Mouse (Mus musculus): ENCODE results near the gene Usp20.

The Usp20 gene

DNA sequence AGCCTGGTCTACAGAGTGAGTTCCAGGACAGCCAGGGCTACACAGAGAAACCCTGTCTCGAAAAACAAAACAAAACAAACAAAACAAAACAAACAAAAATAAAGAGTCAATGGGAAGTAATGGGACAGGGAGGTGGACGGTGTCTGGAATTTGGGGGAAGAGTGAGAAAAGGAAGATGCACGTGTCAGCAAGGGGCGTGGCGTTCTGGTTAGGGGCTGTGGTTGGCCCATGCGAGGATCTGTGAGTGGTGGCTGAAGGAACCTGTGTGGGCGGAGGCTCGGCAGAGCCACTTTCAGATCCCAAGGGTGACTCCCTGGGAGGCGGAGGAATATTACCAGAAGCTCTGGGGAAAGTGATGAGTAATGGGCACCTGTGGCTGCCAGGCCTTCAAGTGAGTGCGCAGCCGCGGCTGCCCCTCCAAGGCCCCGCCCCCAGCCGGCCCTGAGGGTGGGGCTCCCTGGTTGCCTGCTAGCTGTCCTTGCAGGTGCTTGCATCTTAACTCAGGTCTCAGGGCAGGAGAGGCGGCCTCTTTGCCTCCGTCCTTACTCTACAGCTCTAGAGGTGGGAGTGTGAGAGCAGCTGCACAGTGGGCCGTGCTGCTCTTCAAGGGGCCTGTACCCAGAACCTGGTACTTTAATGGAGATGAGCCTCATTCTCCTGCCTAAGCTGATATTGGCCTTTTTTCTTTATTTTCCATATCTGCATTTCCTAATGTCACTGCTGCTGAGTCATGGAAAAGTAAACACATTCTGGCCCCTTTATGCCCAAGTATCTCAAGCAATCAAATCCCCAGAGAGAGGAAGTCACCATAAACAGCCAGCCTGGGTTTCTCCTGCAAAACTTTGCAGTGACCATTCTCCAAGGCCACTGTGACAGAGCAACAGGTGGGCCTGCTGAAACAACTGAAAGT is 3.3 kb downstream of the Usp20 start:
- DNase-seq (ENCODE audit: low spot score): no peak

DNA sequence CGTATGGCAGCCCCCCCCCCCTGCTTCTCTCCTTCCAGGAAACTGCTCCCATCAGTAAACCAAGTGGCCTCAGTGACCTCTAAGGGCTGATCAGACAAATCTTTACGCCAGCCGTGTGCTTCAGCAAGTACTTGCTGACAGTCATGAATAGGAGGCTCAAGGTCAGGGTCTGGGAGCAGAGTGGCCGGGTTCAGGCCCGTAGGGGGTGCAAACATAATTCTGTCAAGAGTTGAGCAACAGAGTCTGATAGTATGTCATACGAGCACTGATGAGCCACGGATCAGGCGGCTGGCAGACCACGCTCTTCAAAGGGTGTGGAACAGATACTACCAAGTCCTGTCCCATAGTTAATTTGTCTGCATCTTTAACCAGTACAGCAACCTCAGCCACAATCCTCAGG is 8.1 kb downstream of the Usp20 start:
- no peak for DNase-seq (ENCODE audit: low spot score)

DNA sequence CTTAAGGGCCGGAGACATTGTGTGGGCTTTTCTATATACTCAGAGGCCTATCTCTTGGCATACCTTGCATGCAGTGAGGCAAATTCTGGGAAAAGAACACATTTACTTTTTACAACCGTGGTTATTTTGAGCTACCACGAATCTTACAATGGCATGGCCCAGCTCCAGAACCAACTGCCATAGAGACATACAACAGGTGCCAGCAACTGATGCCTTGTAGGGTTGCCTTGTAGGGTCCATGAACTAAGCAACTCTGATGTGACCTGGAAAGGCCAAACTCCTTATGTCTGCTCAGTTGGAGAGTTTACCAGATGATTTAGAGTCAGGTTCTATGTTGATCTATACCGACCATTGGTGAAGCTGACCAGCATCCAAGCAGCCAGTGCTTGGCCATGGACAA is 12.8 kb downstream of the Usp20 start:
- DNase-seq (ENCODE audit: low spot score): no peak

DNA sequence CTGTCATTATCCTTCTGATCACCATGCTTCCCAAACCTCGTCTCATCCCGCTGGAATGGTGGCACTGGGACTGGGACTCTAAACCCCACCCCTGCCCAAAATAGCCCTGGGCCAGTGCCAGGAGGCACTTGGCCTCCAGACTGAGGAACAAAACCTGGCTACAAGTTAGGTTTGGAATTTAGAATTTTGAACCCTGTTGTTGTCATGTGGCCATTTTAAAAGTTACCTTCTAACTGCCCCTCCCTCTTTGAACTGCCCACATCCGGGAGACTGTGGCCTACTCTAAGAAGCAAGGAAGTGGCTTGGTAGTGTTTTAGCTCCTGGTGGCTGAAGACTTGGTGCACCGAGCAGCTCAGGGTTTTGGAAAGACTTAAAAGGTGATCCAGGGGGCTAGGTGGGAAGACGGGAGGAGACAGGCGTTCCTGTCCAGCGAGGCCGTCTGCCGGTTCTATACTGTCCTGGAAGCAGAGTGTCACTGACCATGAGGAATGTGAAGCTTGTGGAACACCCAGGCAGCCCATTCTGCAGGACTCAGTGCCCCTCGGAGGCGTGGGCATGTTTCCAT is 13.4 kb downstream of the Usp20 start:
- DNase-seq (ENCODE audit: low spot score): no peak

DNA sequence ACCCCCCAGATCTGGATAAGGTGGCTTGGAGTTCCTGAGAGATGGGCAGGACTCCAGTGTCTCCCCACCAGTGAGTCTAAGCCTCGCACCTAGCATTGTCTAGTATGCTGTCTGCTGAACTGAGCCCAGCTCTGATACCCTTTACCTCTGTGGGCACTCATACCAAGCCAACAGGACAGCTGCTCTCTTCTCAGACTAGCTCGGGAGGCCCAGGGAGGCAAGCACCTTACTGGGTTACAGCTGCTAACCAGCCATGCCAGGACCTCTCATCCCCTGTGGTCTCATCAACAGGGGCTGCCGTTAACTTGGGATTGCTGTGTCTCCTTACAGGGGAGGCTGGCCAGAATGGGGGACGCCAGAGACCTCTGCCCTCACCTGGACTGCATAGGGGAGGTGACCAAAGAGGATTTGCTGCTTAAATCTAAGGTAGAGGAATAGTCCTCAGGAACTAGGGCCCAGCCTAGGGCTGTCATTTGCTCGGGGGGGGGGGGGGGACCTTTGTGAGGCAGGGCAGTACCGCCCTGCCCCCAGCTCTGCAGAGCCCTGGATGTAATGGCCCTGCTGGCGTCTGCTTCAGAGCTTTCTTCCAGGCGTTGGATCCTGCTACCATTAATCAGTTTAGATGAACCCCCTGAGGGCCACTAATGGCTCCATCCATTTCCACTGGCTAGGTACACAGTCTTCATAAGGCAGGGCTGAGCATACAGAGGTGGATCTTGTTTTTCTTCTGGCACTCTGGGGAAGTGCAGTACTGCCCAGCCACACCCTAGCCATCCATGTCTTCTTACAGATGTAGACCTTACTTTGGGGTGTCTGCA is 16.6 kb downstream of the Usp20 start:
- DNase-seq (ENCODE audit: low spot score): no peak

DNA sequence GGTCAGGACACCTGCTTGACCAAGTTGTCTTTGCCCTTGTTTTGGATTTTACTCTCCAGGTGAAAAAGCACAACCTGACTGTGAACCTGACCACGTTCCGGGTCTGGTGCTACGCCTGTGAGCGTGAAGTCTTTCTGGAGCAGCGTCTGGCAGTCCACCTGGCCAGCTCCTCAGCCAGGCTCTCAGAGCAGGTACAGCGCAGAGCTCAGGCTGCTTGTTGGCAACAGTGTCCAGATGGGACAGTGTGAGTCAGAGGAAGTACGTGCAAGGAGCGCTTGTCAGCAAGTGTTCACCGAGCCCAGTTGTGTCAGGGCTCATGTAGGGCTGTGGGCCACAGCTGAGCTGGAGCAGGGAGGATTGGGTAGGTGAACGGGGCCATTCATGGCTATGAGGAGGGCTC is 20.8 kb downstream of the Usp20 start:
- no peak for DNase-seq (ENCODE audit: low spot score)

DNA sequence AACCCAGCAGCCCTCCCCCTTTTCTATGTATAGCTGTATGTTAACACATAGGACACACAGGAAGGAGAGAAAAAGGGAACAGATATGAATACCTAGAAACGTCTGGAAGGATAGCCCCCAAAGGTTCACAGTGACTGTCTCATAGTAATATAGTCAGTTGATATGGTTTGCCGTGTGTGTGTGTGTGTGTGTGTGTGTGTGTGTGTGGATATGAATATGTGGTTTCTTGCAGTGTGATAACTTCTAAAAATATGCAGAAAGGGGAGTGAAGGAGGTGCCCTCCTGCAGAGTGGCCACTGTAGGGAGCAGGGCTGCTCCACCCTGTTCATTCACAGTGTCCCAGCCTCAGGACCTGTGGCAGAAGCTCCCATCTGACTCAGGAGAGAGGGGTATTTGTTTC is 23.4 kb downstream of the Usp20 start:
- DNase-seq (ENCODE audit: low spot score): no peak

DNA sequence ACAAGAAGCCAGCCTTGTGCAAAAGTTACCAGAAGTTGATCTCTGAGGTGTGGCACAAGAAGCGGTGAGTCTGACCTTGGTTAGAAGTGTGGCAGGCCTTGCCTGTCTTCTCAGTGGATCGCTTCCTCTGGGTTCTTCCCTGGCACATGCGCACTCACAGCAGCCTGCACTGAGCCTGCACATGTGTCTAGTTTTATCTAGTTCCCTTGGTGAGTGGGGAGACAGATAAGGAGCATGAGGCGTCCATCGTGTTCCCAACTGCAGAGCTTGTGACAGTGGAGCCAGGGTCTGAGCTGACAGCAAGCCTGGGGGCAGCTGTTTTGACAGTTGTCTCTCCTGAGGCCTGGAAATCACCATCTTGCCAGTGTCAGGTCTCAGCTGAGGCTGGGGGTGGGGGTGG is 24.4 kb downstream of the Usp20 start:
- no peak for DNase-seq (ENCODE audit: low spot score)

DNA sequence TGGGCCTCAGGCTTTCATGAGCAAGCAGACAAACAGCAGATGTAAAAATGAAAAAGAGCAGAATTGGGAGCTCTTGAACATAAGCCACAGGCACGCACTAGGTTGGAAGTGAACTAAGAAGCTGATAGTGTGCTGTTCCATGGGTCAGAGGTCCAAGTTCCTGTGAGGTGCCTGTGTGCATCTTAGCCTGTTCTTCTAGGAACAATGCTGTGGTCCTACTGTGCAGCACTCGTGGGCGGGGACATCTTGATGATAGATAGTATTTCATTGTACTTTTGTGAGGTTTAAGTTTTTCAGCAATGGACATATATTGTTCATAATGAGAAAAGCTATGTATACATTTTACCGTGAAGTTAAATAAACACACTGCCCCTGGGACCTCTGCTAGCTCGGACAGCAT is 25.1 kb downstream of the Usp20 start:
- no peak for DNase-seq (ENCODE audit: low spot score)

DNA sequence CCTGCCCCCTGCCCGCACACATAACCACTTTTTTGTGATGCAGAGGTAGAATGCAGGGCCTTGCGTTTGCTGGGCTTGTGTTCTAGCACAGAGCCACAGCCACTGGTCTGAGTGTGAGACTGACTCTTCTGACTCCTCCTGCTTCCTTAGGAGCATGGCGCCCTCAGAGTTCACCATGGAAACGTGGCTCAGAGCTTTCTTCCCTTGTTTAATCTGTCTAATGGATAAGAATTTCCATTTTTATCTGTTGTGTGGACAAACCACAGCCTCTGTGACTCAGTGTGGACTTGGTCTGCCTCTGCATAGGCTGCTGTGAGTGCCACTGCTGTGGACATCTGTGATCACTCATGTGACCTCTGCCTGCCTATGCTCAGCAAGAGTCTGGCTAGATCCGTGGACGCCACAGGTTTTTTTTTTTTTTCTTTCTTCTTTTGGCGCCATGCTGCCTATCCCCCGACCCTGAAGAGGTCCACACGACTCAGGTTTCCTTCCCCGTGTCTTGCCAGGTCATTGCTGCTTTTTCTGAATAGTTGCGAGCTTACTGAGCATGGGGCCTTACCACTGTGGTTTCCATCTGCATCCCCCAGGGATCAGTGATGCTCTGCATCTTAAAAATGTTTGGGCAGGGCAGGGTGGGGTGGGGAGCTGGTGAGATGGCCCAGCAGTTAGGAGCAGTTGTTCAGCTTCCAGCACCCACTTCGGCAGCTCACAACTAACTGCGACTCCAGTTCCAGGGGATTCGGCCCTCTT is 31.5 kb downstream of the Usp20 start:
- DNase-seq (ENCODE audit: low spot score): no peak

DNA sequence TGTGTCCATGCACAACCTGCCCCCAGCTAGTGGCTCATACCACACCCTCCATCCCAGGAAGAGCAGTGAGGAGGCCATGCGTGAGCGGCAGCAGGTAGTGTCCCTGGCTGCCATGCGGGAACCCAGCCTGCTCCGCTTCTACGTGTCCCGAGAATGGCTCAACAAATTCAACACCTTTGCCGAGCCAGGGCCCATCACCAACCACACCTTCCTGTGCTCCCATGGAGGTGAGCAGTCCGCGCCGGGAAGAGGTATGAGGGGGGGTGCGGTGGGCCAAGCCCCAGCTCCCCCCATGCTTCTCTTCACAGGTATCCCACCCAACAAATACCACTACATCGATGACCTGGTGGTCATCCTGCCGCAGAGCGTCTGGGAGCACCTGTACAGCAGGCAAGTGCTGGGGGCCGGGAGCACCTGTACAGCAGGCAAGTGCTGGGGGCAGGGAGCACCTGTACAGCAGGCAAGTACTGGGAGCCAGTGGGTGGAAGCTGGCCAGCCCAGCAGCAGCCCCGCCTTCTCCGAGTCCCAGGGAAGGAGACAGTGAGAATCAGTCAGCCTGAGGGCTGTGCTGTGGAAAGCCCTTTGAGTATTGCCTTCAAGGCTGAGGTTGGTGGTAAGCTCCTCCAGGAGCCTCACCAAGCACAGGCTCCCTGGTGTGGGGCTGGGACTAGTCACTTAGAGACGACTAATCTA is 35.7 kb downstream of the Usp20 start:
- no peak for DNase-seq (ENCODE audit: low spot score)

DNA sequence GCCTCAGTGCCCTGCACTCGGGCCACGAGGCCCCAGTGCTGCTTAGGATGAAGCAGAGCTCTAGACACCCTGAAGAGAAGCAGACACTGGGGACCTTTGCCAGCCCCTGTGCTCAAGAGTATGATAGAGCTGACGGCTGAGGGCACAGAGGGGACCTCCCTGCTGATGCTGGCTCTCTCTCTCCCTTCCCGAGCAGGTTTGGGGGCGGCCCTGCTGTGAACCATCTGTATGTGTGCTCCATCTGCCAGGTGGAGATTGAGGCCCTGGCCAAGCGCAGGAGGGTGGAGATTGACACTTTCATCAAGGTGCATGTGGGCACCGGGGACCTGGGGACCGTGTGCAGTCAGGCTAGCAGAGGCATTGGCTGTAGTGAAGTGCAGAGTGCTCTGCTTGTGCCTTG is 36.4 kb downstream of the Usp20 start:
- no peak for DNase-seq (ENCODE audit: low spot score)

DNA sequence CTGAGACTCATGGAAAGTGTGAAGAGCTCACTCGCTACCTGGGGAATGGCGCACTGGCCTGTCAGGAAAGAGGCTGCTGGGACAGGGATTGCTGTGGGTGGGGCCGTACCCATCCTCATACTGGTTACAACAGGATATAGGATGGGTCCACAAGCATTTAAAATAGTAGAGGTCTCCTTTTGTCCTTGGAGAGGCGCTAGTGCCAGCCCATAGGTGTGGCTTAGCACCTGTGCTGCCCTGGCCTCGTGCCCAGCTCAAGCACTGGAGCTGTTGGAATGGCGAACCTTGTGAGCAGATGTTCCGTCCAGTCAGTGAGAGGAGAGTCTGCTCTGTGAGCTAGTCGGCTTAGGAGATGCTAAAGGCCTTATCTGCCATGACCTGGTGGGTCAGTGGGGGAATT is 36.9 kb downstream of the Usp20 start:
- DNase-seq (ENCODE audit: low spot score): no peak

DNA sequence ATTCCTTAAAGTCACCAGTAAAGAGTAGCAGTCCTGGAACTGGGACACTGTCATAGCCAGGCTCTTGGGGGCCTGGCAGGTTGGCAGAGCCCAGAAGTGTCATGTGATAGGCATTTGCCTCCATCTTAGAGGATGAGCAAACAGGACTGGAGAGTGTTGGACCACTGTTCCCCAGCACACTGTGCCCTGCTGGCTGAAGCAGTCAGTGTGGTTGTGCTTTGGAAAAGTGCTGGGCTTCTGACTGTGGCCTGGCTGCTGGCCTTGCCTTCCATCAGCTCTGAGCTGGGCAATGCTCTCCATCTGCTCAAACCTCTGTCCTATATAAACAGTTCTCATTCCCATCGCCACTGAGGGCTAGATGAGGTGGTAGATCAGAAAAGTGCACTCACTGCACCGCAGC is 38.1 kb downstream of the Usp20 start:
- DNase-seq (ENCODE audit: low spot score): no peak

DNA sequence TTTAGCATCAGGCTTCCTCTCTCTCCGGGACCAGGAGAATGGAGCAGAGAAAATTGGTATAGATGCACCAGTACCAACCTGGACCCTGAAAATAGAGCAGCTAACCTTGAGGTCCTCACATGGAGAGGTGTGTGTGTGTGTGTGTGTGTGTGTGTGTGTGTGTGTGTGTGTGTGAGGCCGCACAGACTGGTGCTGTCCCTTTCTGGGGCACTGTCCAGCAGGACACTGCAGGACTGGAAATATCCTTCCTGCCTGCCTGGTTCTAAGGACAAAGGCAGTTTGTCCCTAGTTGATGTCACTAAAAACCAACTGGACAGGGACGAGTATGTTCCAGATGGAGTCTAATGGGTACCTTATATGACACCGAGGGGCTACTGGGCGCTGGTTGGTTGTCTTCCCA is 41.9 kb downstream of the Usp20 start:
- no peak for DNase-seq (ENCODE audit: low spot score)

DNA sequence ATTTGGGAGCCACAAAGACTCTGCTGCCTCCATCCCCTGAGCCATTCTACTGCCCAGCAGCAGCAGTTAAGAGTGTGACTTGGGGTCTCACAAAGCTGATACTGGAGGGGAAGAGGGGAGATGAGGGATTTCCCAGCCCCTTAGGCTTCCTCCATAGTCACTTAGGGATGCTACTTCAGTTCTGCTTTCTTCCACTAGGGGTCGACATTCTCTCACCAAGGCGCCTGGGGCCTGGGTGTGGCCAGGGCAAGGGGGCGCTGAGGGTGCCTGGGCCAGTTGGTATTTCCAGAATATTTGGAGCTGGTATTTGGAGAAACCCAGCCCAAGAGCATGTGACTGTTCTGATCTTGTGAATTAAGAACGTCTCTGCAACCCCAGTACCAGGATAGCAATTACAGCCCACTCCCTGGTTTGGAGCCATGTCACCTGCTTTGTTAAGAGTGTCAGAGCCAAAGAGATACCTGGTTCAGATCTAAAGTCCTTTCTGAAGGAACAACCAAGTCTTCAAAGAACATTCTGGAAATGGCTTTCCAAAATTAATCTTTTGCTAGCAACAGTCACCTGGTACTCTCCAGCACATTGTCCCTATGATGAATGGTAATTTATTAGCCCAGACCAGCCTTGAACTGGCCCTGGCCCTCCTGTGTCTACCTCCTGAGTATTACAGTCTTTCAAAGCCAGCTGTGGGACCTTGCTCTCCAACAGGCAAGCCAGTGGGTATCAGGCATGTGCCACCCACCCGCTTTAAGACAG is 42.7 kb downstream of the Usp20 start:
- DNase-seq (ENCODE audit: low spot score): peak; percentile 78

DNA sequence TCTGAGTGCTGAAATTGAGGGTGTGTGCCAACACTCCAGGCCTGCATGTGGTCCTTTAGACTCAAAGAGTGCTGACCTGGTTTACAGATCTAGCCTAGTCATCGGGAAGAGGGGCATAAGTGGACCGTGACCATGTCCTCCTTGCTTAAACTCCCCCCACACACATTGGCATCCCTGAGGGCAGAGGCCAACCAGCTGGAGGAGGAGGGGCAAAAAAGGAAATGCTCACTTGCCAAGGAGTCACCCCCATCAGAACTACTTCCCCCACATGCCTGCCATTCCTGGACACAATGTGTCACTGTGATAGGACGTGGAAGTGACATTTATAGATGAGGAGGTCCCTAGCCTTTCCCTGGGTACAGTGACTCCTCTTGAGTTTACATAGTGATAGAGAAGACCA is 43.4 kb downstream of the Usp20 start:
- no peak for DNase-seq (ENCODE audit: low spot score)

DNA sequence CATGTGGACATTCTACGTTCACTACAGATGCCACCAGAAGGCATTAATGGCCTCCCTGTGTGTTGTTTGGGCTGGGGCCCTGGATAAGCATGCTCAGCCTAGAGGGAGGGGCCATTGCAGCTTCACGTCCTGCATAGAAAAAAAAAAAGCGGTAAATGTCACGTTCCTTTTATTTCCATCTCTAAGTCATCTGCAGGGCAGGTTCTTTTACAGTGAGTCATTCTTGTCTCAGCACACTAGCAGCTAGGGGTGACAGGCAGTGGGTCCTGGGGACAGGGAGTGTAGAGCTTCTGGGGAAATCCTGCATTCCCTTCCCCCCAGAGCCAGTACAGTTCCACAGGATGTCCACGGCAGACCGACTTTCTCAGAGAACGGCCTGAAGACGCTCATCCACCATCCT is 44.6 kb downstream of the Usp20 start:
- no peak for DNase-seq (ENCODE audit: low spot score)

DNA sequence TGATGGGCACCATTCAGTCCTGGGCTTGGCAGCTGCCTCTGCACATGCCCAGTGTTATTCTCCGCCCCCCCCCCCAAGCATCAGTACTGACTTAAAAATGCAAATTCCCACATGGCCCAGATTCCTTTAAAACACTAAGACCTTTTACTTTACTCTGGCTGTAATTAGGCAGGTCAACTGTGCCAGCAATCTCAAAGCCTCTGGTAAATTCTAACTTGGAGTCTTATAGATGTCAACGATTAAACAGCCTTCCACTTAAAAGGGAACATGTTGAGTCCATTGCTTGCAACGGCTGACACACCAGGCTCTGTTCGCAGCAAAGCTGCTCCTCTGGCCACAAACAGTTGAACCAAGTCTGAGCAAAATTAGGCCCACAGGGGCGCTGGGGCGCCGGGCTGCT is 49.9 kb downstream of the Usp20 start:
- no peak for DNase-seq (ENCODE audit: low spot score)

DNA sequence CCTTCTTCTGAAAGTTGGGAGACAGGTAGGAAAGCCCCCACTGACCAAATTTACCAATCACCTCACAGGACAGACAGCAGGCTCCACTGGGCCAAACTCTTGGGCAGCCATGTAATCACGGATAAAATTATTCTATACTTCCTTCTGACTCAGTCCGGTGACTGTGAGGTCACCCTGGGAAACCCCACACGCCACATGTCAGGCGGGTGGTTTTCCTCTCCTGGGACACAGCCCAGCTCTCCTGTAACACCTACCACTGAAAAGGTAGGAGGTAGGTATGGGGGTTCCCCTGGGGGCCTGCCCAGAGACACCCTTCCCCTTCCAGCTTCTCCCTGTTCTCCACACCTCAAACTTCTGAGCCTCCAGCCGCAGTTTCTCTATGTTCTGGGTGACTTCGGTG is 54.7 kb downstream of the Usp20 start:
- no peak for DNase-seq (ENCODE audit: low spot score)

DNA sequence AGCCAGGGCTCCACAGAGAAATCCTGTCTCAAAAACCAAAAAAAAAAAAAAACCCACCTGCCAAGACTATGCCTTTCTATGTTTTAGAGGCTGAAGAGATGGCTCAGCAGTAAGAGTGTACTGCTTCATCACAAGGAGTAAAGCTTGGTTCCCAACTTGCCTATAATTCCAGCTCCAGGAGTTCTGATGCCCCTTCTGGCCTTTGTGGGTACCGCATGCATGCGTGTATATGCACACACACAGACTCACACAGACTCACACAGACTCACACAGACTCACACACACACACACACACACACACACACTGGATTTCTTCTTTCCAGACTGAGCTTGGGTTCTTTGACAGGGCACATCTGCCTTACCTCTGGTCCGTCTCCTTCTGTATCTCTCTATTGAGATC is 58.0 kb downstream of the Usp20 start:
- no peak for DNase-seq (ENCODE audit: low spot score)
